Mouse (Mus musculus) midbrain, embryonic 11.5 days (tissue): ENCODE data around the gene Xab2. TPM values are rescaled to one million over a fixed set of nuclear protein-coding genes. Genes with fewer than 3 reads are reported as not detected.

Experiments
- ATAC-seq: fragments of 200-750 bp; cut with Nextera tagmentation; 2 replicates; pipeline ENCODE4 v1.8.0; 2017; ENCODE audit warnings: moderate TSS enrichment, moderate library complexity; ENCODE audit not compliant: low FRiP score
- DNase-seq: peaks from one replicate; pipeline ENCODE4 v3.0.0; 2015; ENCODE audit warnings: low spot score; ENCODE audit errors: missing footprints
- H3K27ac ChIP-seq: fragments of 300-500 bp; sonication (generic); 2 replicates; pipeline ENCODE4 v1.5.1; 2014; ENCODE audit warnings: low read depth, low read length
- H3K27me3 ChIP-seq: fragments of 300-500 bp; sonication (generic); 2 replicates; pipeline ENCODE4 v1.6.1; 2014; ENCODE audit warnings: mild to moderate bottlenecking, low read length, moderate library complexity, mixed read lengths; ENCODE audit not compliant: control insufficient read depth, insufficient read depth
- H3K36me3 ChIP-seq: fragments of 300-500 bp; sonication (generic); 2 replicates; pipeline ENCODE4 v1.6.1; 2014; ENCODE audit warnings: mild to moderate bottlenecking, low read length, moderate library complexity, mixed read lengths; ENCODE audit not compliant: control insufficient read depth, insufficient read depth
- H3K4me1 ChIP-seq: fragments of 300-500 bp; sonication (generic); 2 replicates; pipeline ENCODE4 v1.6.1; 2014; ENCODE audit warnings: low read length; ENCODE audit not compliant: control insufficient read depth, insufficient read depth
- H3K4me2 ChIP-seq: fragments of 300-500 bp; sonication (generic); 2 replicates; pipeline ENCODE4 v1.6.1; 2014; ENCODE audit warnings: mild to moderate bottlenecking, moderate library complexity
- H3K4me3 ChIP-seq: fragments of 300-500 bp; sonication (generic); 2 replicates; pipeline ENCODE4 v1.5.1; 2014; ENCODE audit warnings: low read depth, low read length
- H3K9ac ChIP-seq: fragments of 300-500 bp; sonication (generic); 2 replicates; pipeline ENCODE4 v1.6.1; 2014; ENCODE audit warnings: low read length
- H3K9me3 ChIP-seq: fragments of 300-500 bp; sonication (generic); 2 replicates; pipeline ENCODE4 v1.6.1; 2016; ENCODE audit warnings: low read length; ENCODE audit not compliant: control insufficient read depth
- WGBS: fragments of 180-500 bp; shearing (Covaris S2); extraction: QIAGEN DNeasy Blood & Tissue Kit; methylation state at CpG from one replicate; pipeline ENCODE4 v1.1.7; 2014; 5-methylcytosine and 5-hydroxymethylcytosine counted together
- polyA plus RNA-seq: library from polyadenylated mRNA; unstranded; fragments of >200 nt; fragmentation: Nextera tagmentation; extraction: Ambion mirVana; gene quantifications from 2 replicates; pipeline ENCODE4 v1.2.1, GENCODE M21; 2014

Gene Xab2
- polyA plus RNA-seq, 1 experiment from 2014 or later = 63.8 TPM

DNA sequence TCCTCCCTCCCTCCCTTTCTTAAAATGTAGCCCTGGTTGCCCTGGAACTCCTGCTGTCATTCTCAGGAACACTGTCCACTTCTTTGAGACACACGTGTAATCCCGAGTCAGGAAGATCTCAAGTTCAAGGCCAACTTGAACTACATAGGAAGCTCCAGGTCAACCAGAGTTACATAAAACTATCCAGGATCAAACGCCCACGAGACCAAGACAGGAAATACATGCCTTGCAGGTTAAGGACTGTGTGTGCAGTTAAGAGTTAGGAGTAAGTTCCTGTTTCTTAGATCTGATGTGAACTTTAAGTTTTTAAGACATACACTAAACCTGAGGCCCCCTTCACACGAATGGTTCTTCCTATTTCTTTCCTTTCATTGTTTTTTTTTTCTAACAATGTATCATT, 5.9 kb upstream of the Xab2 start:
- H3K4me2 ChIP-seq = no peak overlapping the region
- WGBS = 62% methylated on average over 5 of the region's 5 CpGs
- no peak overlapping the region for H3K4me3 ChIP-seq
- no peaks in the 10 kb centered on the region for H3K9me3 ChIP-seq
- 0 out of 2 replicates have a peak, but pooled peaks cover 2% of the 10 kb centered on the region for H3K27me3 ChIP-seq
- H3K9ac ChIP-seq = no peak overlapping the region
- no peak for DNase-seq
- H3K4me1 ChIP-seq = peaks cover 10% of the 10 kb centered on the region
- no peak overlapping the region for H3K27ac ChIP-seq
- ATAC-seq = no peak
- H3K36me3 ChIP-seq = no peaks in the 10 kb centered on the region

DNA sequence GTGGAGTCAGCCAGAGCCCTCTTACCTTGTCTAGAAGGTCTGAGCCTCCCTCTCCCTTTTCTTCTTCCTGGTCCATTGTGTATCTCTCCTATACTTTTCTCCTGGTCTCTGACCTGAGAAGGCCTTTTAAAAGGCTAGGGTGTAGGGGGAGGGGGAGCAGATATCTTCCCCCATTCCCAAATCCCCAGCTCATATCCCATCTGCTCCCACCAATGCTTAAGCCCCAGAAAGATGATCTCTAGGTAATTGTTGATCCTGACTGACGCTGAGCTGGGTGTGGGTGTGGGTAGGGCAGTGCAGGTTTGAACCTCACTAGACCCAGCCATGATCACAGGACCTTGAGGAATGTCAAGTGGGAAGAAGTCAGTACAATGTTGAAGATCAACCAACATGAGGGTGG, 4.3 kb upstream of the Xab2 start, which contains the start of gene Pcp2:
TSS of gene Pcp2 (minus strand) at position 101 of the 400 bp plus-strand sequence.
- ATAC-seq (no peak), DNase-seq (no peak)
- Histone ChIP-seq H3K9me3 (no peaks in the 10 kb centered on the region), H3K27me3 (0 out of 2 replicates have a peak, but pooled peaks cover under 1% of the 10 kb centered on the region), H3K27ac (no peak within 1 kb of the TSS), H3K4me2 (no peak within 1 kb of the TSS), H3K4me1 (peaks cover 7% of the 10 kb centered on the region), H3K9ac (no peak within 1 kb of the TSS), H3K36me3 (no peaks in the 10 kb centered on the region), H3K4me3 (no peak within 1 kb of the TSS)
- WGBS = 55% methylated on average over 1 of the region's 1 CpGs

DNA sequence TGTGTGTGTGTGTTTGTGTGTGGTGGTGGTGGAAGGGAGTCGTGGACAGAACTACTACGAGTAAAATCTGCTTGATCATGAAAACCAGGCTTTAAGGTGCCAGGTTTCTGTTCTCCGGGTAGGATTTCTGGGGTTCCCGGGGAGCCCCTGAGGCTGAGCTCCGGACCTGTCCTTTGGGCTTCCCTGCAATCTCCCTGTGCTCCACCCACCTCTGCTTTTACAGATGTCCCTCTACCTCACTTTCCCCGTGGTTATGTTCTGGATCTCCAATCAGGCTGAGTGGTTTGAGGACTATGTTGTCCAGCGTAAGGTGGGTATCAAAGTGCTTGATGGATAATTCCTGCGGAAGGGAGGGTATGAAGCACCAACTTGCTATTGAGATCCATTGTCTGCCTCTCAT, 1.0 kb upstream of the Xab2 start:
- Histone ChIP-seq H3K27me3 (no peaks in the 10 kb centered on the region), H3K9ac (peak overlapping the region; percentile 78), H3K36me3 (peaks cover 2% of the 10 kb centered on the region; the same call in 1 of the 2 replicates), H3K27ac (no peak overlapping the region), H3K4me2 (peak overlapping the region; percentile 74), H3K9me3 (no peaks in the 10 kb centered on the region), H3K4me1 (peaks cover 12% of the 10 kb centered on the region), H3K4me3 (peak overlapping the region; percentile 94)
- WGBS = 69% methylated on average over 8 of the region's 8 CpGs
- DNase-seq (no peak), ATAC-seq (no peak)

DNA sequence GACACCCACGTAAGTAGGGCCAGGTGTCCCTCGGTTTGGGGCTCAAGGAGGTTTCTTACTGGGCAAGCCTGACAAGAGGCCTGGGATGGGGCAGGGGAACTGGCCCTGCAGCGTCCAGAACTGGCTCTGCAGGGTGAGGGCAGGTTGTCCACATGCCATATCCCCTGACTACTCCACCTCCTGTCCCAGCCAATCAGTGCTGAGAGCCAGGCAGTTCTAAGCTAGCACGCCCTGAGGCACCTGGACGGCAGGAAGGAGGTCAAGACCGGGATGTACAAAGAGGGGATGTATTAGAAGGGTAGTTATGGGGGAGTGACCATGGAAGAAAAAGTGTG, 11.3 kb downstream of the Xab2 start:
- whole genome bisulfite sequencing = 87% methylated on average over 6 of the region's 6 CpGs
- Histone ChIP-seq H3K4me3 (no peak overlapping the region), H3K4me1 (no peaks in the 10 kb centered on the region), H3K27ac (no peak overlapping the region), H3K4me2 (no peak overlapping the region), H3K9me3 (no peaks in the 10 kb centered on the region), H3K27me3 (no peaks in the 10 kb centered on the region), H3K36me3 (peaks cover 33% of the 10 kb centered on the region), H3K9ac (no peak overlapping the region)
- ATAC-seq (no peak), DNase-seq (no peak)

DNA sequence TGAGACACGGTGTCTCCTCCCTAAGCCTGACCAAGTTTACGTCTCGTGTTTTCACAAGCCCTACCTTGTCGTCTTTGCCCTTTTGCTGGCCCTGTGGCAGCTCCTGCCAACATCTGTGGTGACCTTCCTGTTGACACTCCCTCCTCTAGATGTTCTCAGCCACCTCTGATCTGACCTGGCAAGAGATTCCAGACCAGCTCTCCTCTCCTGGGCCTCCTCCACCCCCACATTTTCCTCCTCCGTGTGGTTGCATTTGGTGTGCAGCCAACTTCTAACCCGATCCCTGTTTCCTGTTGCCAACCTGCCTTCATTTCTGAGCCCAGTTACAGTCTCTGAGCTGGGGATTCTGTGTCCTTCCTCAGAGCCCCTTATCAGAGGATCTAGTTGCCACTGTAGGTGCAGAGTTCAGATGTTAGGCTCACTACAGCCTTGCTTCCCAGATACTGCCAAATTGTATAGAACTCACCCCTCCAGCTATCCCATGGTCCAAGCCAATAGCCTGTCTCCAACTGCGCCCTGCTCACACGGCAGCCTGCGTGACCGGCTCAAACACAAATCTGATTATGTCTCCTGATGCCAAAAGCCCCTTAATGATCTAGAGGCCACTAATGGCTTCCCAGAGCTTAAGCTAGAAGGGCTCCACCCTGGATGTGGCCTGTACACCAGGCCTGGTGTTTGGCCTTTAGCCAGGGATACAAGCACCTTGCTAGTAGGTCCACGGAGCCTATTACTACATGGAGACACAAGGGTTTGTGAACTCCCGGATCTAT, 11.9 kb downstream of the Xab2 start:
- peaks cover 35% of the 10 kb centered on the region for H3K36me3 ChIP-seq
- WGBS = 90% methylated on average over 12 of the region's 12 CpGs

DNA sequence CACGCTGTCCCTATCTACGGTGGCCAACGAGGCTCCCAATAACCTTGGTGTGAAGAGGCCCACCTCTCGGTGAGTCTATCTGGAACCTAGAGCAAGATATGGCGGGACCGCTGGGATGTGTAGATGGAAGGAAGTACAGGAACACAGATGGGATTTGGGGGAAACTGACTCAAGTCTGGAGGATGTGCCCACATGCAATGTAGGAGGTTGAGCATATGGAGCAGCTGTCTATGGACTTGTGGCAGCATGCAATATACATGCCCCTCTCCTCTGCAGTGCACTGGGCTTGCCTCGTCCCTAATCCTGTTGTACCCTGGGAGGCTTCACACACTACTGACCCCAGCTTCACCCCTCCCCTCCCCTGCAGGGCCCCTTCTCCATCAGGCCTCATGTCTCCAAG, 13.3 kb downstream of the Xab2 start:
- Histone ChIP-seq H3K4me2 (no peak overlapping the region), H3K4me1 (no peaks in the 10 kb centered on the region), H3K27me3 (no peaks in the 10 kb centered on the region), H3K27ac (no peak overlapping the region), H3K9me3 (no peaks in the 10 kb centered on the region), H3K9ac (no peak overlapping the region), H3K4me3 (no peak overlapping the region), H3K36me3 (peaks cover 31% of the 10 kb centered on the region)
- ATAC-seq = no peak
- 87% methylated on average over 7 of the region's 7 CpGs for WGBS
- no peak for DNase-seq

More for the DNA sequence above, 11.9 kb downstream of the Xab2 start:
- Histone ChIP-seq H3K9me3 (no peaks in the 10 kb centered on the region), H3K27ac (no peak overlapping the region), H3K27me3 (no peaks in the 10 kb centered on the region), H3K4me3 (no peak overlapping the region), H3K4me1 (no peaks in the 10 kb centered on the region), H3K4me2 (no peak overlapping the region), H3K9ac (no peak overlapping the region)
- DNase-seq = no peak
- ATAC-seq = no peak

DNA sequence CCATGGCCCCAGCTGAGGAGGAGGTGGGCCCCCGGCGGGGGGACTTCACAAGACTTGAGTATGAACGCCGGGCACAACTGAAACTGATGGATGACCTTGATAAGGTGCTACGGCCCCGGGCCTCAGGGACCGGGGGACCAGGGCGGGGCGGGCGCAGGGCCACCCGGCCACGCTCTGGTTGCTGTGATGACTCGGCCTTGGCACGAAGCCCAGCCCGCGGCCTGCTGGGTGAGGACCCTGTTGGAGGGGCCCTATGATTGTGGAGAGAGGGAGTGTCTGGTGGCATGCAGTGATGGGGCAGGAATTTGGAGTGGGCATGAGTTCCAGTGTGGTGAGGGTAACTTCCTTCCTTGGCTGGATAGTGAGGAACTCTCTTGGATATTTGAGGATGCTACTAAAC, 14.5 kb downstream of the Xab2 start:
- H3K4me1 ChIP-seq = no peaks in the 10 kb centered on the region
- DNase-seq (no peak), ATAC-seq (no peak)
- no peak overlapping the region for H3K9ac ChIP-seq
- no peaks in the 10 kb centered on the region for H3K27me3 ChIP-seq
- no peak overlapping the region for H3K4me2 ChIP-seq
- no peak overlapping the region for H3K4me3 ChIP-seq
- H3K36me3 ChIP-seq = peaks cover 30% of the 10 kb centered on the region
- 94% methylated on average over 16 of the region's 16 CpGs for WGBS
- H3K27ac ChIP-seq = no peak overlapping the region
- no peaks in the 10 kb centered on the region for H3K9me3 ChIP-seq

DNA sequence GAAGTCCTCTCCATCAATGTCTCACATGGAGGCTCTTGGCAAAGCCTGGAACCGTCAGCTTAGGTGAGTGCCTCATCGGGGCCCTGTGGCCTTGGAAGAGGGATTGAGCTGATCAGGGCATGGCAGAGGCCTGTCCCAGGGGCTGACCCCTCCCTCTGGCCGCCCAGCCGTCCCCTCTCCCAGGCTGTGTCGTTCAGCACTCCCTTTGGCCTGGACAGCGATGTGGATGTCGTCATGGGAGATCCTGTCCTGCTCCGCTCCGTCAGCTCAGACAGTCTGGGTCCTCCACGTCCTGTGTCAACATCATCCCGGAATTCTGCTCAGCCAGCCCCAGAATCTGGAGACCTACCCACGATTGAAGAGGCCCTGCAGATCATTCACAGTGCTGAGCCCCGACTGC, 17.7 kb downstream of the Xab2 start:
- WGBS = 84% methylated on average over 13 of the region's 13 CpGs
- no peak overlapping the region for H3K4me3 ChIP-seq
- H3K4me2 ChIP-seq = no peak overlapping the region
- no peaks in the 10 kb centered on the region for H3K9me3 ChIP-seq
- ATAC-seq = no peak
- no peak overlapping the region for H3K9ac ChIP-seq
- no peaks in the 10 kb centered on the region for H3K4me1 ChIP-seq
- H3K27ac ChIP-seq = no peak overlapping the region
- H3K27me3 ChIP-seq = no peaks in the 10 kb centered on the region
- peaks cover 12% of the 10 kb centered on the region for H3K36me3 ChIP-seq
- DNase-seq = no peak

DNA sequence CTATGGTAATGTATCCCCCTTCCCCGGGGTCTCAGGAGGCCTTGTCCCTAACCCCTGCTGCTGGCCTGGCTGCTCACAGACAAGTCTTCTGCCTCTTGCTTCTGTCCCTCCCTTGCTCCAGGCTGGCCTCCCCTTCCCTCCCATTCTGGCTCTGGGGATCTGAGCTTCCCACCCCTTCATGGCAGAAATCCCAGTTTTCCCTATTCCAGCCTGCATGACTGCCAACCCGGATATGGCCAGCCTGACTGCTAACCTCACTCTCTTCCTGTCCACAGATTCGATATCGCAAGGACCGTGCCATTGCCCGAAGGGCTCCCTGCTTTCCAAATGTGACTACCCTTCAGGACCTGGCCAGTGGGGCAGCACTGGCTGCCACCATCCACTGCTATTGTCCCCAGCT, 20.7 kb downstream of the Xab2 start:
- Histone ChIP-seq H3K4me1 (no peaks in the 10 kb centered on the region), H3K4me2 (no peak overlapping the region), H3K36me3 (peaks cover 7% of the 10 kb centered on the region), H3K4me3 (no peak overlapping the region), H3K27me3 (no peaks in the 10 kb centered on the region), H3K9me3 (no peaks in the 10 kb centered on the region), H3K9ac (no peak overlapping the region), H3K27ac (no peak overlapping the region)
- DNase-seq (no peak), ATAC-seq (no peak)
- WGBS = 91% methylated on average over 6 of the region's 6 CpGs
